Mouse (Mus musculus): Measurements from ENCODE around the gene Atg101.

Gene Atg101

GRCm38 (mm10) chr15:101287361-101287760, 3.3 kb downstream of the Atg101 start:
- no peak for DNase-seq

GRCm38 (mm10) chr15:101290354-101290753, 6.3 kb downstream of the Atg101 start:
- no peak for DNase-seq

- no peak for DNase-seq
These were observed 7.9 kb downstream of the Atg101 start for GRCm38 (mm10) chr15:101292012-101292411.

- DNase-seq = no peak
These were observed 9.1 kb downstream of the Atg101 start, which contains the start of gene 6030408B16Rik for GRCm38 (mm10) chr15:101293025-101293621. 6030408B16Rik (plus strand) TSS chr15:101293212.

GRCm38 (mm10) chr15:101294028-101294894, 10.2 kb downstream of the Atg101 start:
- DNase-seq = no peak

- no peak for DNase-seq
These were observed 11.0 kb downstream of the Atg101 start for GRCm38 (mm10) chr15:101295106-101295505.

GRCm38 (mm10) chr15:101295616-101296015, 11.5 kb downstream of the Atg101 start:
- no peak for DNase-seq

- no peak for DNase-seq
These were observed 12.0 kb downstream of the Atg101 start for GRCm38 (mm10) chr15:101296091-101296490.

GRCm38 (mm10) chr15:101297988-101298387, 13.9 kb downstream of the Atg101 start:
- DNase-seq = no peak

- no peak for DNase-seq
These were observed 14.5 kb downstream of the Atg101 start for GRCm38 (mm10) chr15:101298550-101298949.

- DNase-seq = no peak
These were observed 15.4 kb downstream of the Atg101 start for GRCm38 (mm10) chr15:101299480-101299960.

- no peak for DNase-seq
These were observed 16.1 kb downstream of the Atg101 start for GRCm38 (mm10) chr15:101300128-101300527.

- DNase-seq = no peak
These were observed 18.1 kb downstream of the Atg101 start for GRCm38 (mm10) chr15:101302201-101302600.

- no peak for DNase-seq
These were observed 19.8 kb downstream of the Atg101 start for GRCm38 (mm10) chr15:101303830-101304229.

- DNase-seq = no peak
These were observed 22.4 kb downstream of the Atg101 start for GRCm38 (mm10) chr15:101306459-101306858.

GRCm38 (mm10) chr15:101308440-101309348, 24.6 kb downstream of the Atg101 start:
- DNase-seq = no peak

GRCm38 (mm10) chr15:101309493-101309892, 25.4 kb downstream of the Atg101 start:
- DNase-seq = no peak

GRCm38 (mm10) chr15:101311087-101311770, 27.2 kb downstream of the Atg101 start:
- no peak for DNase-seq

- no peak for DNase-seq
These were observed 27.9 kb downstream of the Atg101 start for GRCm38 (mm10) chr15:101312006-101312405.

GRCm38 (mm10) chr15:101315378-101315777, 31.3 kb downstream of the Atg101 start:
- DNase-seq = no peak

GRCm38 (mm10) chr15:101315832-101316231, 31.8 kb downstream of the Atg101 start:
- peak; percentile 92 for DNase-seq

GRCm38 (mm10) chr15:101316279-101316912, 32.3 kb downstream of the Atg101 start:
- DNase-seq = no peak
